Mouse (Mus musculus) spleen, adult 2 months (tissue): ENCODE results near the gene Gpr26. TPM values are rescaled to one million over a fixed set of nuclear protein-coding genes. Genes with fewer than 3 reads are reported as not detected.

Source experiments
- DNase-seq, 2 experiments: peaks; one replicate each; pipeline versions ENCODE4 v3.0.0 to v3.0.0-alpha.2; 2012 to 2021; ENCODE audit warnings: low spot score in 2 of 2, low read depth in 1 of 2
- H3K27ac ChIP-seq: fragments of 200-500 bp; 2 replicates; pipeline ENCODE4 v1.5.1; 2012; ENCODE audit warnings: low read length, inconsistent platforms; ENCODE audit not compliant: insufficient read depth
- H3K27me3 ChIP-seq: fragments of 200-500 bp; 2 replicates; pipeline ENCODE4 v1.6.1; 2012; ENCODE audit warnings: mild to moderate bottlenecking, moderate library complexity, low read length, inconsistent platforms; ENCODE audit not compliant: control insufficient read depth, insufficient read depth
- H3K36me3 ChIP-seq: fragments of 200-500 bp; 2 replicates; pipeline ENCODE4 v1.6.1; 2012; ENCODE audit warnings: mild to moderate bottlenecking, low read length, inconsistent platforms; ENCODE audit not compliant: control insufficient read depth, insufficient read depth
- H3K4me1 ChIP-seq: fragments of 200-500 bp; 2 replicates; pipeline ENCODE4 v1.6.1; 2011; ENCODE audit warnings: inconsistent platforms; ENCODE audit not compliant: control insufficient read depth, insufficient read depth, insufficient read length
- H3K4me3 ChIP-seq: fragments of 200-500 bp; 2 replicates; pipeline ENCODE4 v1.5.1; 2011; ENCODE audit warnings: mild to moderate bottlenecking, inconsistent platforms; ENCODE audit not compliant: insufficient read depth, insufficient read length; ENCODE audit errors: extremely low read depth
- CTCF ChIP-seq: fragments of 200-500 bp; IDR thresholded peaks from 2 replicates; pipeline ENCODE4 v1.5.1; 2011; ENCODE audit warnings: mild to moderate bottlenecking, inconsistent platforms; ENCODE audit not compliant: insufficient read depth, insufficient read length, insufficient replicate concordance; ENCODE audit errors: extremely low read depth
- POLR2A ChIP-seq: fragments of 200-500 bp; IDR thresholded peaks from 2 replicates; pipeline ENCODE4 v1.6.1; 2011; ENCODE audit warnings: low read depth, low read length, inconsistent platforms
- WGBS: fragments of 180-500 bp; shearing (Covaris S2); methylation state at CpG from one replicate; pipeline ENCODE4 v1.1.7; 2018; 5-methylcytosine and 5-hydroxymethylcytosine counted together
- polyA plus RNA-seq: library from polyadenylated mRNA; depleted of rRNA; stranded (reverse); fragments of >200 nt; gene quantifications from 2 replicates; pipeline ENCODE4 v1.2.3, GENCODE M21; 2012

The Gpr26 gene
- polyA plus RNA-seq, 1 experiment = not detected

DNA sequence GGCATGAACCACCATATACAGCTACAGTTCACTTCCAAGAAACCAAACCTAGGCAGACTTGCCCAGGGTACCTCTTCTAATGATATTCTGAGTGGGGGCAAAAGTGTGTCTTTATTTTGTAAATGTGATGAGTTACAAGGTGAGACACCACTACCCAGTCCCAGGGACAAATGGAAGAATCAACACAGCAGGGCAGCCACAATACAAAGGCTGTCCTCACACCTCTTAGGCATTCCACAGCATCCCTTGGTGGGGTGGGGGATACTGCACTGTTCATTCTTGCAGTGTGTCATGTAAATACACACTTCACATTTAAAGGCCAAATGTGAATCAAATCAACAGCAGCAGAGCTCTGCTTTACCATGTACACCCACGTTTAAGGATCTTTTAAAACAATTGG is 26.0 kb downstream of the Gpr26 start:
- TF ChIP-seq CTCF (no peak), POLR2A (no peak)
- H3K4me1 ChIP-seq = no peaks in the 10 kb centered on the region
- H3K36me3 ChIP-seq = no peaks in the 10 kb centered on the region
- H3K27ac ChIP-seq = no peak overlapping the region
- no peaks in the 10 kb centered on the region for H3K27me3 ChIP-seq
- no peak for DNase-seq
- 64% methylated on average over 1 of the region's 1 CpGs for WGBS
- H3K4me3 ChIP-seq = no peak overlapping the region

DNA sequence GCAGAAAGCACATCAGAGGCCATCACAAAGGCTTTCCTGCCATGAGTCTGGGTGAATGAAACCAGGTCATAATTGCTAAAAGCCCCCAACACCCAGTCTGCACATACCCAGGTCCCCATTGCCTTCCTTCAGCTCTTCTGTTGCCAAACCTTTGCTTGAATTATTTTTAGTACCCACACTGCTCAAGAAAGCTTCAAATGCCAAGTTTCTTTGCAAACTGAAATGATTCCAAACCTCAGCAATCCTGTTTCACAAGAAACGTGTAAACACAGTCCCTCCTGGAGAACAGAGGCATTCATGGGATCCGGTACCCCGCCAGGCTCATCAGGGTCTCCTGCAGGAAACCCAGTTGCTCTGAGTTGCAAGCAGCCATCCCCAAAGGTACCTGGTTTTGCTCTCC is 26.6 kb downstream of the Gpr26 start:
- H3K27me3 ChIP-seq = no peaks in the 10 kb centered on the region
- no peak for DNase-seq
- H3K4me1 ChIP-seq = no peaks in the 10 kb centered on the region
- H3K4me3 ChIP-seq = no peak overlapping the region
- TF ChIP-seq CTCF (no peak), POLR2A (no peak)
- no peaks in the 10 kb centered on the region for H3K36me3 ChIP-seq
- no peak overlapping the region for H3K27ac ChIP-seq
- WGBS = 79% methylated on average over 3 of the region's 3 CpGs

DNA sequence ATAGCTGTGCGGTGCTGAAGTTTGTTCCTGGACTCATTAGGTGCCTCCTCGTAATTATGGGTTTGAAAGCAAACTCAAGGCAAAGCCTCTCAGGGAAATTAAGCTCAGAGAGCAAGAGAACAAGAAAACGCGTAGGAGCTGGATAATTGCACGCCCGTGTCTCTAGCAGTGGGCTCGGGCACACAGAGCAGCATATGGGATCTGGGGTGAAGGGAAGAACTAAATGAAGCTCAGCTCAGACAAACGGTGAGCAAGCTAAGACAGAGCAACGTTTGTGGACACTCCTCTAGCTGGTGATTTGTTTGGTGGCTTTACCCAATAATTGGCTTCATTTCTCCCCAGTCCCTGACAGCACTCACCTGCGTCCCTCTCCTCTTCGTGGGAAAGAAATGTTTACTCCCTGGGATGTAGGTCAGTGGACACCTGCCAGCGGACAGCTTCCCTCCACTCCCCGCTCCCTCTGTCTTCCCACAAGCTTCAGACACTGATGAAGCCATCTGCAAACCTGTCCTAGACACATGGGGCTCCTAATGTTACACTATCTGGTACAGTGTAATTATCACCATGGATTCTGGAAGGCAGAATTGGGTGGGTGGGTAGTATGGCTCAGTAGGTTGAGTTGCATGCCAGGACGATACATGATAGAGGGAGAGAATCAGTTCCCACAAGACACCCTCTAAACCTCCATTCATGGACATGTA is 39.9 kb downstream of the Gpr26 start:
- no peaks in the 10 kb centered on the region for H3K27me3 ChIP-seq
- 84% methylated on average over 14 of the region's 14 CpGs for WGBS
- H3K4me1 ChIP-seq = no peaks in the 10 kb centered on the region
- no peak overlapping the region for H3K4me3 ChIP-seq
- no peak for DNase-seq
- no peak overlapping the region for H3K27ac ChIP-seq
- no peaks in the 10 kb centered on the region for H3K36me3 ChIP-seq
- TF ChIP-seq POLR2A = no peak
- TF ChIP-seq CTCF = no peak

DNA sequence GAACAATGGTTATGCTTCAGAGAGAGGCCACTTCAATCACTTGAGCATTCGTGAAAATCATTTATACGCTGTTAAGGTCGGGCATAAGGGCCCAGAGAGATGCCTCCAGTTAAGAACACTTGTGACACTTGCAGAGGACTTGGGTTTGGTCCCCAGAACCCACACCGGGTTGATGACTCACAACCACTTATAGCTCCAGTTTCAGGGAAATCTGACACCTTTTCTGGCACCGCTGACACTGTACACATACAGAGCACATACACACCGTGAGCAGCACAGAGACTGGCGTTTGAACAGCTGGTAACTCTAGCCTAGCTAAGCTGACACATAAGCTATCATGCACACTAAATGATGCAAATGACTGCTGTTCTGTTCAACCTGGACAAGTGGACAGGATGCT is 42.7 kb downstream of the Gpr26 start:
- TF ChIP-seq CTCF (no peak), POLR2A (no peak)
- 82% methylated on average over 7 of the region's 7 CpGs for WGBS
- Histone ChIP-seq H3K36me3 (no peaks in the 10 kb centered on the region), H3K27me3 (no peaks in the 10 kb centered on the region), H3K27ac (no peak overlapping the region), H3K4me1 (no peaks in the 10 kb centered on the region), H3K4me3 (no peak overlapping the region)
- DNase-seq = no peak

DNA sequence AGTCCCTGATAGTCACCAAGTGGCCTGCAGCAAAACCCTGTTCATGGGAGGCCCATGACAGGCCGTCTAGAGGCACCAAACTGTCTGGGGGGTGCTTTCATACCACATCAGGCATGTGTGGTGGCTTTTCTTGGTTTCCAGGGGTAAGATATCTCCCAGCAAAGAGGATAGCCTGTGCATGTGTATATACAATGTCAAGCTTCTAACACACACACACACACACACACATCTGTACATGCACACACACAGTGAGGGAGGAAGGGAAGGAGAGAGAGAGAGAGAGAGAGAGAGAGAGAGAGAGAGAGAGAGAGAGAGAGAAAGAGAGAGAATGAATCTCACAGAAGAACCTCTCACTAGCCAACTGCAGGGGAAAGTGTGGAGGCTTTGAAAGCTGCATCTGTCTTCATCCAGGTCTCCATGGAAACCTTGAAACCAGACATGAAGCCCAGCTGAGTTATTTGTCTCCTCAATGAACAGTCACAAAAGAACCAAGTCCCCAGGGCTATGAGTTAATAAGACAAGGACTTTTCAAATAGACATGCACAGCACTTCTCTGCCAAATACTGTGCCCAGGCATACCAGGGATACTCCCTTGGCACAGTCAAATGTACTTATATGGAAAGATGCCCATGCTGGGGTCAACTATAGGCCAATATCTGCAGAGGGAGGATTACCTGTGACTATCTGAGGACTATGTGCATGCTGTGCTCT is 46.9 kb downstream of the Gpr26 start:
- no peak overlapping the region for H3K27ac ChIP-seq
- TF ChIP-seq POLR2A (no peak), CTCF (no peak)
- no peak for DNase-seq
- H3K4me3 ChIP-seq = no peak overlapping the region
- 41% methylated on average over 1 of the region's 1 CpGs for WGBS
- no peaks in the 10 kb centered on the region for H3K36me3 ChIP-seq
- no peaks in the 10 kb centered on the region for H3K4me1 ChIP-seq
- H3K27me3 ChIP-seq = no peaks in the 10 kb centered on the region

DNA sequence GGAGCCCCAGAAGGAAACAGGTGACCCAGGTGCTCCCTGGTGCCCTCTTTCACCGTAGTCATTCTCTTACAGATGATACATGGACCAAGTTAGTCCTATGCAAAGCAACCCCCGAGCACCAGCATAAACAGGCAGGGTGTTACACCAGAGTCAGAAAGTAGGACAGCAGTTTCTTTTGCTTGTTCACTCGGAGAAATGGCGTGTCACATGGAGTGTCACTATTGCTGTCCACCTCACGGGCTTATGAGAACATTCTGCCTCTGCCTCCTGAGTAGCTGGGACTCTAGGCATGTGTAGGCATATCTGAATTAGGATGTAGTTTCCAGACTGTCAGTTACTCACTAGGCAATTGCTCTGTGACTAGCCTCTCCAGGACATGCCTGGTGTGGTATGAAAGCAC is 47.7 kb downstream of the Gpr26 start:
- Histone ChIP-seq H3K27ac (no peak overlapping the region), H3K27me3 (no peaks in the 10 kb centered on the region), H3K4me3 (no peak overlapping the region), H3K4me1 (no peaks in the 10 kb centered on the region), H3K36me3 (no peaks in the 10 kb centered on the region)
- DNase-seq = no peak
- TF ChIP-seq CTCF = no peak
- no peak for TF ChIP-seq POLR2A
- 79% methylated on average over 5 of the region's 5 CpGs for WGBS

DNA sequence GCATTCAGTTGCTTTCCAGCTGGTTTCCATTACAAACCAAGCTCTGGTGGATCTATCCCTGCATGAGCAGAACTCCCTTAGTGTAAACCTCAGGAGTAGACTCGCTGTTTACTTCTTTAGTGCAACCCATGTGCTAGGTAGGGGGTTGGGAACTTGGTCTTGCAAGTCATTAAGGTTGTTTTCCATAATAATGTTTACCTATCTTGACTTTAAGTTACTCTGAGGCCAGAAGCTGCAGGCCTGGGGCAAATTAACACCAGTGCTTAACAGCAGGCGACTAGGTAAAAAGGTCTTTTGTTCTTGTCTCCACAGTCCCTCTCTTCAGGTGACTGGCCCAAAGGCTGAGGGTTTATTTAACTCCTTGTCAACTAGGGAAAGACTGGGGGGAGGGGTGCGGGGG is 48.9 kb downstream of the Gpr26 start:
- Histone ChIP-seq H3K27me3 (no peaks in the 10 kb centered on the region), H3K4me1 (no peaks in the 10 kb centered on the region), H3K4me3 (no peak overlapping the region), H3K27ac (no peak overlapping the region), H3K36me3 (no peaks in the 10 kb centered on the region)
- no peak for DNase-seq
- TF ChIP-seq CTCF (no peak), POLR2A (no peak)
- 21% methylated on average over 3 of the region's 3 CpGs for WGBS

DNA sequence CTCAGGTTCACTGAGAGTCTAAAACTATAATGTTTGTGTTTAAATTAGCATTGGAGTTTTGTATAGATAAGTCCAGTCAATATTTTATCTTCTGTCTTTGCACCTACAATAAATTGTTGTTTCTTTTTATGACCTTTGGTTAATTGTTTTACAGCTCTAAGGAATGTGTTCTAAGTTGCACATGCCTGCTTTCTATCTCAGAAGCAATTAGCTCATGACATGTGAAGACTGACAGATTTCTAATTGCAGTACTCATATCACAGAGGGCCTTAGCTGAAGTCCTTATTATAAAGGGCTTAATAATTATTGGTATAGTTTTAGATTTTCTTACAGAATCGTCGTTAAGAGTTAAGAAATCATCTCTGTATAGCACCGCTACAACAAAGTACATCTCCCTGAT is 49.7 kb downstream of the Gpr26 start:
- TF ChIP-seq POLR2A (no peak), CTCF (no peak)
- no peak overlapping the region for H3K4me3 ChIP-seq
- no peaks in the 10 kb centered on the region for H3K36me3 ChIP-seq
- no peak overlapping the region for H3K27ac ChIP-seq
- DNase-seq = no peak
- H3K27me3 ChIP-seq = no peaks in the 10 kb centered on the region
- WGBS = 62% methylated on average over 3 of the region's 3 CpGs
- H3K4me1 ChIP-seq = no peaks in the 10 kb centered on the region
